Mouse (Mus musculus): Measurements from ENCODE around the gene Smim14.
"Not testable (repeated sequence)": the region's sequence is repeated elsewhere in the genome, so short reads cannot be mapped to it uniquely, and the experiment has no call there.

Gene Smim14

DNA sequence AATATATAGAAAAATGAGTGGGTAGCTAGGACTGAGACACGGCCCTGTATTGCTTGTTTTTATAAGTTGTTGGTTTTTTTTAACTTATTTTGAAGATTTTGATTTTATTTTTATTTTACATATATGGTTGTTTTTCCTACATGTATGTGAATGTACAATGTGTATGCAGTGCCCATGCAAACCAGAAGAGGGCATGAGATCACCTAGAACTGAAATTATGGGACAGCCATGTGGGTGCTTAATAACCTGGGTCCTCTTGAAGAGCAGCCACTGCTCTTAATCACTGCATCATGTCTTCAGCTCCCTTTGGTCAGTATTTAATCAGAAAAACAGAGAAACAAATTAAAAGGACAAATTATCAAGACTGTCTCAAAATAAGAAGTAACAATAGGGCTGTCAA lies 15.2 kb downstream of the Smim14 start:
- peak; percentile 21 for DNase-seq (ENCODE audit: low spot score)

DNA sequence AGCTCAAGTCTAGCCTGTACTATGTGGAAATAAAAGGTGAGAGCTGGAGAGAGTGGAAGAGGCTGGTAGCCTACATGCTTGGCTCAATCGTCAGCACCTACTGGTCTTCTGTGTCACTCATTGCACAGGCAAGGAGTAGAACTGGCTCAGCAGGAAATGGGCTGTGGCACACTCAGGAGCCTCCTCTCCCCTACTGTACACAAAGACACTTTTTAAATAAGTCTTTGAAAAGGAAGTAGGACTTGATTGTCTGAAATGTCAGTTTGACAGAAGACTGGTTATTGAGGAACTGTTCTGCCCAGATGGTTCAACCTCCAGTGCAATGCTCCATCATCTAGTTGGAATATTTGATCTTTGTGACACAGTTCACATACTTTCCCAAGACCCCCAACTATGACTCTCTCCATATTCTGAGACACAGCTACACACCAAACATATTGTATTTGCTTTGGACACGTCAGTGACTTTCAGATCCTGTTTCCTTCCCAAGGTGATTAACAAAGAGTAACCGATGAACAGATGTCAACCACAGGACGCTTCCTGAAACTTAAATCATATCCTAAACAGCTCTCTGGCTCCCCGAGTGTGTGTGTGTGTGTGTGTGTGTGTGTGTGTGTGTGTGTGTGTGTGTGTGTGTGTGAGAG lies 22.2 kb downstream of the Smim14 start:
- DNase-seq (ENCODE audit: low spot score), result no peak

DNA sequence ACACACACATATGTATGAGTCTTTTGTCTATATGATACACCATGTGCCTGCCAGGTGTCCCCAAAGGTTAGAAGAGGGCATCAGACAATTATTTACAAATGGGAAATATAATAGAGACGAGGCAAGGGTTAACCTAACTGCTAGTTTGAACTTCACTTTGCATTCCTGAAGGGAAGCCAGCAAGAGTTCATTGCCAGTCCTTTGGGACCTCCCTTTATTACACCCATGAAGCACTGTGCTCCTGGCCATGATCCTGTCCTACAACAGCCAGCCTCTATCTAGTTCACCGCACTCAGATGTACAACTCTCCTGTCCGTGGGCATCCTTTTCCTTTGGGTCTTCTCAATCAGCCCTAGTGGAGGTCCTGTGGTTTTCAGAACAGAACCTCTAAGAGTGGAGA lies 23.5 kb downstream of the Smim14 start:
- DNase-seq (ENCODE audit: low spot score), result no peak

DNA sequence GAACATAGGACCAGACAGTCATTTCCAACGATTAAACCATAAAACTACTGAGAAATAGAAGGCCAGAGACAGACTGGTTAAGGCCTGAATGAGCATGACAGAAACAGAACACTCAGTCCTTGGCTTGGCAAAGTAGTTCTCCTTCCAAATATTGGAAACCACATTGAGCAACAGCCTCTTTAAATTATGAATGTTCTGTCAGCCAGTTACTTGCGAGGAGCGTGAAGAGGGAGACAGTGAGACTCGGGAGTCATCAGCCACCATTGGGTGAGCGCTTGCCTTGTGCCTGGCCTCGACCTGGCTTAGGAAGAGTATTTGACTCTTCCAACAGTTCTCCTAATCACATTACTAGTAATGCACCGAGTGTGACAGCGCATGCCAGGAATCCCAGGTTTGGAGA lies 28.6 kb downstream of the Smim14 start:
- no peak for DNase-seq (ENCODE audit: low spot score)

DNA sequence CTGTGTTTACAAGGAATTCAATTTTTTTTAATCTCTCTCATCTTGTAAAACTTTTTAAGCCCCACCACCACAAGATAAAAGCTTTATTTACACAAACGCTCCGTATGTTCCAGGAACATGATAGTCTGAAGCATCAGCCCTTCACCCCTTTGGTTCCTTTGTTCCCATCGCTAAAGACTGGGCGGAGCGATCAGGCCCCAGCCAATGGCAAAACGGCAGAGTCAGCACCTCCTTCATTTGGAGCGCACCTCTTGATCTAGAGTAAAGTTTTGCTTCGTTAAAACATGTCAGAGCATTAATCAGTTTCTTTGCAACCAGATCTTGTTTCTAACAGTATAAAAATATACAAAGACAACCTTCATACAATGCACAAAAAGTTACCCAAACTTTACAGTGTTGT lies 31.2 kb downstream of the Smim14 start:
- peak; percentile 68 for DNase-seq (ENCODE audit: low spot score)

DNA sequence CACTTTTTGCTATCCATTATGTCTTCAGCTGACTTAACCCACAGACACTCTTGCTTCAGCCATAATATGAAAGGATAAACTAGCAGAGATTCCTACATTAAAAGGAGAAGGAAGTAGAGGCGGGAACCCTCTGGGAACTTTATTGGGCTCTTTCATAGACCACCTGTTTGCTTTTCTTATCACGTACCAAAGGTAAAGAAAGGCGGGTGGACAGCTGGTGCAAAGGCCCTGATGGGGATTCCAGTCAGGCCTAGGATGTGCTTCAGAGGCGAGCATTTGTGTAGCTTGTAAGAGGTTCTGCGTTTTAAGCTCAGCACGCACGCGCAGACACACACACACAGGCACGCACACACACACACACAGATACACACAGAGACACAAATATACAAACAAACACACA lies 35.6 kb downstream of the Smim14 start:
- no peak for DNase-seq (ENCODE audit: low spot score)

DNA sequence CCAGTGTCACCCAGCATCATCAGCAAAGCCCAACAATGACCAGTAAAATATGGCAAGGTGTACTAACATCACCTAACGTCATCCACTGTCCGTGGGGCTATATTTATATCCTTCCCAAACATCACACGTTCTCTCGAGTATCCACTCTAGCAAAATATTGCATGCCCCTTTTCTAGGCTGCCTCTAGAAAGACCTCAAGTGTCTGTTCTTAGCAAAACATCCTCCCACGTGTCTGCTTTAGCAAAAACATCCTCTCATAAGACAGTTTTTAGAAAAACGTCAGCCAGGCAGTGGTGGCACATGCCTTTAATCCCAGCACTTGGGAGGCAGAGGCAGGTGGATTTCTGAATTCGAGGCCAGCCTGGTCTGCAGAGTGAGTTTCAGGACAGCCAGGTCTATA lies 36.8 kb downstream of the Smim14 start:
- DNase-seq (ENCODE audit: low spot score), result no peak

DNA sequence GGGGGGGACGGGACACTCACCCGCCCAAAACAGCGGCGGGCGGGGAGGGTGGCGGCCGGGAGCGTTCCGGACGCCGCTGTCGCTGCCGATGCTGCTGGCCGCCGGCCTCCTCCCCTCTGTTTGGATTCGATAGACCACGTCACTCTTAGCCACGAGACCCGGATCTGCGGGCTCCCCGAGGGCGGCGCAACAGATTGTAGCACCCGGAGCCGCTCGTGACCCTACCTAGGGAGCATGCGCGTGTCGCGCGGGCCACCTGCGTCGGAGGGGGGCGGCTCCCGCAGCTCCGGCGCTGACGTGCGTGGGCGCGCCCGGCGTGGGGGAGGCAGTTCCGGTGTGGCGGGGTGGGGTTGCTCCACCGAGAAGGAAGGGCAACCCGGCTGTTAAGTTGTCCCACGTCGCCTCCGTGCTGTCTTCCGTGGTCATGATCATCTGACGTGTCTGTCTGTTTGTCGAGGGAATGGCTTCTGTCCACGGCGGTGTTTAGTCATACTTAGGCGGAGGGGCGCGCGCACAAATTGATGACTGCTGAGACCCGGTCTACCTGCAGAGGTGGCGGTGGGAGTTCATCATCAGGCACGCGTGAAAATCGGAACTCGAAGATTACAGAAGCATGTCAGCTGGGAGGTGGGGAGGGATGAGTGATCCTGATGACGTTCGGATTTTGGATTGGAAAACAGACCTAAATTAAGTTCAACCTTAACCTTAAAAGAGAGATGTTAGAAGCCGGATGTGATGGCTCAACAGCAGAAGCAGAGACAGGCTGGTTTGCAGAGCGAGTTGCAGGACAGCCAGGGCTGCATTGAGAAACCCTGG lies 44.1 kb downstream of the Smim14 start, which contains the start of gene Gm43552:
Gm43552 (minus strand) TSS at position 118 of the 816 bp plus-strand sequence.
- DNase-seq (ENCODE audit: low spot score), result peak; percentile 88

DNA sequence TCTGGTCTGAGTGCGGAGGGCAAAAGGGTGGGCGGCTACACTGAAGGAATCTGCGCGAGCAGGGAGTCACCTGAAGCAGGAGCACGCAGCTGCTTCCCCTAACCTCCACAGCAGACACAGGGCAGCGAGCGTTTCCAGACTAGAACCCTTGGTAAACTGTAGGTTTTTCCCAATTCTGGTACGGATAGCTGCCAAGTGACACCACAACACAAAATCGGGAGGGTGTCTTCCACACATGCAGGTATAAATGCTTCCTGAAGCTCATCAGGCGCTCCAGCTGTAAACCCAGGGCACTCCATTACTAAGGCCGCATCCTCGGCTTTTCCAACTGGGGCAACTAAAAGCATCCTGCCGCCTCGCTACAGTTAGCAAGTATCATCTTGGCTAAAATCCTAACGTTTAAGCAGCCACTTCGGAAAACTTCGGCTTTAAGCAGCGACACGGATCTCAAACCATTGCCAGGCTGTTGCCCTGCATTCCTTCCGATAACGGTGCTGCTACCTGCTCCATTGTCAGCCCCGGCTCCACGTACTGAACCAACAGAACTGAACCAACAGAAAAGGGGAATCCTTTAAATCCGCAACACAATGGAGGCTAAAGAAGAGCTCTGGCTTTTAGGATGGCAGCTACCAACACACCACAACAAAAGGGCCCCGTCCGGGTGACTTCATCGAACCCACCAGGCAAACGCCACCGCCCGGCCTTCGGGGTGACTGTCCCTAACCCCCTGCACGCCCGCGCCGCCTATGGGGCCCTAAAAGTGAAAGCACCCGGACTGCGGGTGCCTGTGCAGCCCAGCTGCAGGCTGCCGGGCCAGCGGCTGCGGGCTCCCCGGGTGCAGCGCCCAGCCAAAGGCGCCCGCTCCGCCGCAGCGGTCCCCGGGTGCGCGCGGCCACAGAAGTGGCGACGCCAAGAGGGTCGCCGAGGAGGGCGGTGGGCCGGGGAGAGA lies 44.9 kb downstream of the Smim14 start:
- peak; percentile 72 for DNase-seq (ENCODE audit: low spot score)

DNA sequence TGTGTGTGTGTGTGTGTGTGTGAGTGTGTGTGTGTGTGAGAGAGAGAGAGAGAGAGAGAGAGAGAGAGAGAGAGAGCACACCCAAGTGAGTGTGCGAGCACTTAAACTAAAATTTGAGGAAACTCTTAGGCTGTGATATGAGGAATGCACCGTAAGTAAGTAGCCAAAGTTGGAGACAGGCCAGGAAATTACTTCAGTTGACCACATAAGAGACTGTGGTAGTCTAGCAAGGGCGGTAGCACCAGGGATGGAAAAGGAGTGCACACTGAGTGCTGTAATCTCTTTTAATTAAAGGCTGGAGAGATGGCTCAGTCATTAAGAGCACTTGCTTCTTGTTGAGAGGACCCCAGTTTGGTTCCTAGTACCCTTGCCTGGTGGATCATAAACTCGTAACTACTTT lies 47.2 kb downstream of the Smim14 start:
- DNase-seq (ENCODE audit: low spot score), result no peak

DNA sequence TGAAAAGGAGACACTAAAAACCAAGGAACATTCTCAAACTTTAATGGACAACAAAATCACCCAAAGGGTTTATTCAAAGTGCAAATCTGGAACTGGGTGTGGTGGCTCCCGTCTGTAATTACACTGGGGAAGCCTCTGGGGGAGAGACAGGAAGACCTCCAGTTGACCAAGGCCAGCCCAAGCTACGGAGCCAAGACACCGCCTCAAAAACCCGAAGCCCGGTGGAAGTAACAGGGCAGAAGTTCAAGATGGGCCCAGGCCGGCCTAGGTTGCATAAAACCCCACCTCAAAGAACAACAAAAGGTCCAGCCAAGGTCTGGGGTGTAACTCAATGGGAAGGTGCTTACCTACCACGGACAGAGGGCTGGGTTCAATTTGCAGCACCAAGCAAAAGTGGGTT lies 48.3 kb downstream of the Smim14 start:
- DNase-seq (ENCODE audit: low spot score), result no peak

DNA sequence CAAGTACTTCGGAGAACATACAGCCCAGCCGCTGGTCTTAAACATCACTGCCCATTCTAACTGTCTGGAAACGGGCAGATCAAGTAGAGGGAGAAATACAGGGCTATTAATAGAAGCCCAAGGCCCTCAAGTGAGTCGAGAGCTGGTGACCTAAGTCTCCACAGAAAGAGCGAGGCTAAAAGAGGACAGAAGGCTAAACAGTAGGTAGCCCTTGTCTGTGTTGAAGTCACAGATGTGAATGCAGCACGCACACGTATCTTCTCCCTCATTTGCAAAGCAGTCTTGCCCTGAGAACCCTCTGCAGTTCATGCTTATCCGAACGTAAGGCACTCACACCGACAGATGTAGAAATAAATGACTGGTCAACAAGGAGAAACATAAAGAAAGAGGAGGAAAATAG lies 49.6 kb downstream of the Smim14 start:
- no peak for DNase-seq (ENCODE audit: low spot score)

DNA sequence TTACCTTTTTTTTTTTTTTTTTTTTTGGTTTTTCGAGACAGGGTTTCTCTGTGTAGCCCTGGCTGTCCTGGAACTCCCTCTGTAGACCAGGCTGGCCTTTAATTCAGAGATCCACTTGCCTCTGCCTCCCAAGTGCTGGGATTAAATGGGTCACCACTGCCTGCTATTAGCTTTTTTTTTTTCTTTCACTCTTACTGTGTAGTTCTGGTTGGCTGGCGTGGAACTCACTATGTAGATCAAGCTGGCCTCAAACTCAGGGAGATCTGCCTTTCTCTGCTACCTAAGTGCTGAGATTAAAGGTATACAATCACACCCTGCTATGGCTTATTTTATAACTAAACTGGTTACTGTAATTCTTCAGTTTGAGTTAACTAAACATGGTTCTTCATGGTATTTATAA lies 50.5 kb downstream of the Smim14 start:
- no peak for DNase-seq (ENCODE audit: low spot score)

DNA sequence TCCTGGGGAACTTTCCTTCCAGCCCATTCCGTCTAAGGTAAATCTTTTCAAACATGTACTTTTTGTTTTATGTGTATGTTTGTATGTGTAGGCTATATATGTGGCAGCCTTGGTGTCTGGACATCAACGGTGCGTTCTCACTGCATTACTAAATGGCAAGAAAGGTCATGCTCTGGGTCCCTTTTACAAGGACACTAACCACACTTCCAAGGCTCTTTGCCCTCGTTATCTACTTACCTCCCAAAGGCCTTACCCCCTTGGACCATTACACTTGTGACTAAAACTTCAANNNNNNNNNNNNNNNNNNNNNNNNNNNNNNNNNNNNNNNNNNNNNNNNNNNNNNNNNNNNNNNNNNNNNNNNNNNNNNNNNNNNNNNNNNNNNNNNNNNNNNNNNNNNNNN lies 54.0 kb downstream of the Smim14 start:
- DNase-seq (ENCODE audit: low spot score), result no peak

DNA sequence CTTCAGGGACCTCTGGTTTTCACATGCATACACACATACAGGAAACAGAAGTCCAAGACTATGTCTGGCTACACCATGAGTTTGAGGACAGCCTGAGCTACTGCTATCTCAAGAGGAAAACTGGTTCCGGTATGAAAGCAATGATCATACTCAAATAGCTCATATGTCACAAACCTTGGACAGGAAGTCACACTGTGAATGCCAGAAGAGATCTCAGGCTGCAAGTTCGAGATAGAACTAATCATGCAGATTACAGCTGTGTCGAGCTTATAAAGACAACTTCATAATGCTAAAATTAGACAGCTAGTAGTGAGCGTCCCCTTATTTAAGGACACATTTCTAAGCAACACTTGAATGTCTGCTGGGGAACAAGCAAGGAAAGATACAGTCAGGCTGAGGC lies 56.5 kb downstream of the Smim14 start:
- no peak for DNase-seq (ENCODE audit: low spot score)

DNA sequence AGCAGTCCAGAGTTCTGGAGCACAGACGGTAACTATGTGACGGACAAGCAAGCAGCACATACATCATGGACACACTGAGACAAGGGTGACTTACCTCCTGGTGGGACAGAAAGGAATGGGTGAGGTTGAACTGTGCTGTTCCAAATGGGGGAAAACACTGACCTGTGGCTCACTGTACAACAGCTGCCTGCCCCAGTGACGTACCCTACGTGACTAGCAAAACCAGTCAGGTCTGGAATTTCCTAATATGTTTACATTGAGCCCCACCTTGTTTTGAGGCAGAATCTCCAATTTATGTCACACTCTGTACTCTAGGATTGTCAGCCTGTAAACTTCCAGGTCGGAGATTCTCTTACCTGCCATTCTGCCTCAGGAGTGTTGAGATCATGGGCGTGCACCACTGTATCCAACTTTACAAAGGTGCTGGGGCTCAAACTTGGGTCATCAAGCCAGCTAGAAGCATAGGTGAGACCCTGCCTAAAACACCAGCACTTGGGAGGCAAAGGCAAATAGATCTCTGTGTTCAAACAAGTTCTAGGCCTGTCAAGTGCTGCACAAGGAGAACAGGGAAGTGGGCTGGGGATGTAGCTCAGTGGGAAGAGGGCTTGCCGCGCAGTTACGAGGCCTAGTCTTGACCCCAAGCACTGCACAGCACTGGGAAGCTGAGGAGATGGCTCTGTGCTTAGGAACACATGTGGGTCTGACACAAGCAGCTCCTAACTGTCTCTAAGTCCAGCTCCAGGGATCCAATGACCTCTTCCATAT lies 57.1 kb downstream of the Smim14 start:
- DNase-seq (ENCODE audit: low spot score), result no peak

DNA sequence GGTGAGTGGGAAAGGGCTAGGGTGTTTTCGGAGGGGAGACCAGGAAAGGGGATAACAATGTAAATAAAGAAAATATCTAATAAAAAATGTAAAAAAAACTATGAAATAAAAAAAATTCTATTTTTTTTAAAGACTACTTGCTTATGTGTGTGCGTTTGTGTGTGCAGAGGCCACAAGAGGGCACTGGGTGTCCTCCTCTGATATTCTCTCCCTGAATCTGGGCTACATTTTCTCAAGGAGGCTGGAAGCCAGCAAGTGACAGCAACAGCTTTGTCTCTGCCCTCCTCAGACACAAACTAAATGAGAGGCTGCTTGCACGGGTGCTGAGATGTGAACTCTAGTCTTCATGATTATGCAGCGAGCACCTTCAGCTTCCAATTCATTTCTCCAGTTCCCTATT lies 58.8 kb downstream of the Smim14 start:
- peak; percentile 35 for DNase-seq (ENCODE audit: low spot score)

DNA sequence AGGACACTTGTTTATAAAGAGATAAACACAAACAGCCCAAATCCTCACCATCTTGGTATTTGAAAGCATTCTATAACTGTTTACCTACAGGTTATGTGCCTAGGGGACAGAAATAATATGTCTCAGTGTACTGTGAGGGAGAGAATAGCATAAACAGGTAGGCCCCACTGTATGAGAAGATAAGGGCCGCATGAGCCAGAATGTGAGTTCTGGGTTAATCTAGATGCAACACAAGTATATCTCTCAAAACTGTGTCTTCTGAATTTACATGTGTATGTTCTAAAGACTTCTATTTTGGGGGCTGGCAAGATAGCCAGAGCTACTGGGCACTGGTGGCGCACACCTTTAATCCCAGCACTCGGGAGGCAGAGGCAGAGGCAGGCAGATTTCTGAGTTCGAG lies 60.2 kb downstream of the Smim14 start:
- DNase-seq (ENCODE audit: low spot score), result not testable (repeated sequence)

DNA sequence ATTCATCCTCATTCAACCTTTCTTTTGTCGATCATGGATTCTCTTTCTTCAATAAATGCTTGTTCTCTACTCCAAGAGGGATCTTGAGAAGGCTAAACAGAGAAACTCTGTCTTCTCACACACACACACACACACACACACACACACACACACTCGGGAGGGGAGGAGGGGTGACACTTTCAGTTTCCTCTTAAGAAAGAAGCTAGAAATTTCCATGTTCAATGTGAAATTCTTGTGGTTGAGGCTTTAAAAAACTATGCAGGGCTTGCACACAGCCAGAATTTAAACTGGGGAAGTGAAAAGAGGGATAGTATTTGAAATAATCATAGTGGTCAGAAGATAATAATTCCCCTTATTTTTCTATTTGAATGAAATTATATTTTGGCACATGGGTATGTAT lies 61.2 kb downstream of the Smim14 start:
- no peak for DNase-seq (ENCODE audit: low spot score)

DNA sequence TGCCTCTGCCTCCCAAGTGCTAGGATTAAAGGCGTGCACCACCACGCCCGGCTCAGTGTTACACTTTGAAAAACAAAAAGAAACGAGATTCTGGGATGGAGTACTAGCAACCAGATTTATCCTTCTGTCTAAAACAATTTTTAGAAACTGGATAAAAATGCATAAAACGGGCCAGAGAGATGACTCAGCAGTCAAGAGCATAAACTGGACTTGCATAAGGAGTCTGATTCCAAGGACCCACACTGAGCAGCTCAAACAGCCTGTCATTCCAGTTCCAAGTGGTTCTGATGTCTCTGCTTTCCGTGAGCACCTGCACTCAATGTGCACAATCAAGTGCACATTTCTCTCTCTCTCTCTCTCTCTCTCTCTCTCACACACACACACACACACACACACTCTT lies 67.2 kb downstream of the Smim14 start:
- no peak for DNase-seq (ENCODE audit: low spot score)

DNA sequence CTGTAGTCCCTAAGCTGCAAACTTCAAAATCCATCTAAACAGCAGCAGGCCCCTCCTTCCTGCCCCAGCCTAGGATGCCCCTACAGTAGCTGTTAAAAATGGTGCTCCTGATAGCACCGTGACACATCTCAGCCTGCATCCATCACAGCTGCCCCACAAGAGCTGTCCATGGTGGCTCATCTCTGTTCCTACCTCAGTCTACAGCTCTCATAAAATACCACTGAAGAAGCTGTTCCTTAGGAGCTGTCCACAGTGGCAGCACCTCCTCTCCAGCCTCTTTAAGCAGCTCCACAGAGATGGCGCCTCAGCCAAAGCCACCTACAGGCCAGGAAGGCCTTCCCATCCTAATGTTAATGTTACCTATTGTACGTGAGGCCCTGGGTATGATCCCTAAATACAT lies 70.1 kb downstream of the Smim14 start:
- DNase-seq (ENCODE audit: low spot score), result peak; percentile 39

DNA sequence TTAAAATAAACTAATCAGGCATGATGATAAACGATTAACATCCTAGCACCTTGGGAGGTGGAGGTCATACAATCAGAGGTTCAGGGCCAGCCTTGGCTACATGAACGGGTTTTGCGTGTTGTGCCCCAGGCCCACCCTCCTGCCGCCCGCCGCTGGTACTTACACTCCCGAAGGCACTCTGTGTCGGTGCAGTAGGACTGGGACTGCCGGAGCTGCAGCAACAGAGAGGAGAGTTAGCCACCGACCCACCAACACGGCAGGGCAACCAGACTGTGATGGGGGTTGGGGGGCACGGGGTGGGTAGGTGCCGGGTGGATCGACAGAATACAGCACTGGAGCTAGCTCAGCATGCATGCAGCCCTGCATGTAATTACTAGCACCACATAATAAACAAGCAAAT lies 76.6 kb downstream of the Smim14 start:
- no peak for DNase-seq (ENCODE audit: low spot score)

Measured in embryo, embryonic 10 days (tissue).